Mouse (Mus musculus) hindbrain, embryonic 16.5 days (tissue): Measurements from ENCODE around the gene Psmc3ip. TPM values are rescaled to one million over a fixed set of nuclear protein-coding genes. Genes with fewer than 3 reads are reported as not detected.

Experiments used
- ATAC-seq: fragments of 200-750 bp; cut with Nextera tagmentation; 2 replicates; pipeline ENCODE4 v1.8.0; 2017; ENCODE audit warnings: moderate TSS enrichment, moderate library complexity
- H3K27ac ChIP-seq: fragments of 300-500 bp; sonication (generic); 2 replicates; pipeline ENCODE4 v1.5.1; 2014; ENCODE audit warnings: low read depth, mild to moderate bottlenecking, control low read depth, low read length, moderate library complexity
- H3K27me3 ChIP-seq: fragments of 300-500 bp; sonication (generic); replicated peaks from 2 replicates; pipeline ENCODE4 v1.6.1; 2014; ENCODE audit warnings: low read length; ENCODE audit not compliant: control insufficient read depth, insufficient read depth
- H3K36me3 ChIP-seq: fragments of 300-500 bp; sonication (generic); 2 replicates; pipeline ENCODE4 v1.6.1; 2014; ENCODE audit warnings: mild to moderate bottlenecking, low read length, moderate library complexity, mixed read lengths; ENCODE audit not compliant: control insufficient read depth, insufficient read depth
- H3K4me1 ChIP-seq: fragments of 300-500 bp; sonication (generic); 2 replicates; pipeline ENCODE4 v1.6.1; 2014; ENCODE audit warnings: low read depth, low read length; ENCODE audit not compliant: control insufficient read depth, insufficient read depth
- H3K4me2 ChIP-seq: fragments of 300-500 bp; sonication (generic); 2 replicates; pipeline ENCODE4 v1.6.1; 2014; ENCODE audit warnings: mild to moderate bottlenecking, low read length, control low read depth, moderate library complexity
- H3K4me3 ChIP-seq: fragments of 300-500 bp; sonication (generic); 2 replicates; pipeline ENCODE4 v1.5.1; 2014; ENCODE audit warnings: mild to moderate bottlenecking, low read length, control low read depth, moderate library complexity
- H3K9ac ChIP-seq: fragments of 300-500 bp; sonication (generic); 2 replicates; pipeline ENCODE4 v1.6.1; 2014; ENCODE audit warnings: low read depth, mild to moderate bottlenecking, control low read depth, low read length, moderate library complexity
- H3K9me3 ChIP-seq: fragments of 300-500 bp; sonication (generic); 2 replicates; pipeline ENCODE4 v1.6.1; 2014; ENCODE audit warnings: mild to moderate bottlenecking, low read length, moderate library complexity; ENCODE audit not compliant: control insufficient read depth
- WGBS: fragments of 180-500 bp; shearing (Covaris S2); extraction: QIAGEN DNeasy Blood & Tissue Kit; methylation state at CpG from one replicate; pipeline ENCODE4 v1.1.7; 2014; 5-methylcytosine and 5-hydroxymethylcytosine counted together
- polyA plus RNA-seq: library from polyadenylated mRNA; unstranded; fragments of >200 nt; fragmentation: Nextera tagmentation; extraction: Ambion mirVana; gene quantifications from 2 replicates; pipeline ENCODE4 v1.2.1, GENCODE M21; 2015

Gene Psmc3ip
- polyA plus RNA-seq, 1 experiment from 2014 or later, result 17.9 TPM

DNA sequence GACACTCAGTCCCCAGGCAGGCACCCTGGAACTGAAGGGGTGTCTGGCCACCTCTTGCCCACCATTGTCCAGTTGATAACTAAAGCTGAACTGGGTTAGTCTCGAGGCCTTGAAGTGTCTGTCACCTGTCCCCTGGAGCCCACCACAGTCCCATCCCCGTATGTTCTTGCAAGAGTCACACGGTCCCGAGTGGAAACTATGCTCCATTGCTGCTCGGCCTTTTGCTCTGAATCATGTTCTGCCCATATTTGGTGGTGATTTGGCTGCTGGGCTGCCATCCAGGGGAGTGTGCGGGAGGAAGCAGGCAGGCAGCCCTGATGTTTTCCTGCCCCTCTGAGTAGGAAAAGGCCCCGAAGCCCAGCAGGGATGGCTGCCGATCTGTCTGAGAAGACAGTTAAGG is 35.1 kb downstream of the Psmc3ip start:
- WGBS, result 67% methylated on average over 8 of the region's 8 CpGs
- no peak overlapping the region for H3K4me3 ChIP-seq
- H3K27me3 ChIP-seq, result no peaks in the 10 kb centered on the region
- peak overlapping the region; percentile 59 for H3K27ac ChIP-seq
- H3K4me2 ChIP-seq, result no peak overlapping the region
- H3K9me3 ChIP-seq, result no peaks in the 10 kb centered on the region
- peaks cover 42% of the 10 kb centered on the region for H3K36me3 ChIP-seq
- no peaks in the 10 kb centered on the region; the same call in 1 of the 2 replicates for H3K4me1 ChIP-seq
- no peak for ATAC-seq
- 0 out of 2 replicates have a peak overlapping the region, but pooled peaks have one; percentile 23 for H3K9ac ChIP-seq

DNA sequence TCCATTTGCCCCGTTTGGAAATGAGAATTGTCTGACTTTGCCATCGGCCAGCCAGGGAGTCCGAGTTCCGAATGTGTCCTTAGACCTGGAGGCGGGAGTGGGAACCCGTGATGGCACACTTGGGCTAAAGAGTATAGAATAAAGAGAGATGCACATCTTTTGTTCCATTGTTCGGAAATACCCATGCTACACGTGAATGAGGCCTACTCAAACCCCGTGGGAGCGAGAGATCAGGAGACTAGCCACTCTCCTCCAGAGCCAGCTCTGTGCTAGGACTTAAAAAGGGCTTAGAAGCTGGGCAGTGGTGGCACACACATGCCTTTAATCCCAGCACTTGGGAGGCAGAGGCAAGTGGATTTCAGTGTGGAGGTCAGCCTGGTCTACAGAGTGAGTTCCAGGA is 35.8 kb downstream of the Psmc3ip start:
- no peak for ATAC-seq
- no peaks in the 10 kb centered on the region; the same call in 1 of the 2 replicates for H3K4me1 ChIP-seq
- H3K27ac ChIP-seq, result peak overlapping the region; percentile 59; the same call in 1 of the 2 replicates
- H3K4me3 ChIP-seq, result no peak overlapping the region
- H3K9me3 ChIP-seq, result no peaks in the 10 kb centered on the region
- H3K36me3 ChIP-seq, result peaks cover 46% of the 10 kb centered on the region
- no peak overlapping the region for H3K4me2 ChIP-seq
- peak overlapping the region; percentile 28; the same call in 1 of the 2 replicates for H3K9ac ChIP-seq
- no peaks in the 10 kb centered on the region for H3K27me3 ChIP-seq
- WGBS, result 74% methylated on average over 10 of the region's 10 CpGs

- 80% methylated on average over 5 of the region's 5 CpGs for whole genome bisulfite sequencing
- Histone ChIP-seq H3K4me2 (no peak overlapping the region), H3K9ac (no peak overlapping the region), H3K27ac (no peak overlapping the region), H3K4me3 (no peak overlapping the region), H3K4me1 (no peaks in the 10 kb centered on the region; the same call in 1 of the 2 replicates), H3K36me3 (peaks cover 46% of the 10 kb centered on the region), H3K9me3 (no peaks in the 10 kb centered on the region), H3K27me3 (no peaks in the 10 kb centered on the region)
- ATAC-seq, result no peak
Measured at GRCm38 (mm10) chr11:101058726-101059125, 36.5 kb downstream of the Psmc3ip start.

DNA sequence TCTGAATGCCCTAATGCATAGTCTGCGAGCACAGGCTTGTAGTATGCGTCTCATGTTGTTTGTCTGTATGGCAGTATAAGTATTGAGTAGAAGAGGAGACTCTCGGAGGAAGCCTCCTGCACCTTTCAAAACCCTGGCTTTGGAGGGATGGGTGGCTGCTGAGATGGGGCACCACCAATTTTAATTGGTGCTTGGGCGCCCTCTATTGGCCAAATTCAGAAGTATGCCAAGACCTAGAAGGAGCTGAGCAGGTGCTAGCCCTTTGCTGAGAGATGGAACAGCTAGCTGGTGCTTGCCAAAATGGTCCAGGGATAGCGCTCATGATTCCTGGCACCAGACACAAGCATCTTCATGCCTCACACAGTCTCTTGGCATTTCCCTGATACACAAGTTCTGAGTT is 37.4 kb downstream of the Psmc3ip start:
- Histone ChIP-seq H3K4me3 (no peak overlapping the region), H3K27ac (no peak overlapping the region), H3K9me3 (no peaks in the 10 kb centered on the region), H3K4me1 (no peaks in the 10 kb centered on the region; the same call in 1 of the 2 replicates), H3K4me2 (no peak overlapping the region), H3K9ac (no peak overlapping the region), H3K27me3 (no peaks in the 10 kb centered on the region), H3K36me3 (peaks cover 45% of the 10 kb centered on the region)
- no peak for ATAC-seq
- 28% methylated on average over 5 of the region's 5 CpGs for WGBS

DNA sequence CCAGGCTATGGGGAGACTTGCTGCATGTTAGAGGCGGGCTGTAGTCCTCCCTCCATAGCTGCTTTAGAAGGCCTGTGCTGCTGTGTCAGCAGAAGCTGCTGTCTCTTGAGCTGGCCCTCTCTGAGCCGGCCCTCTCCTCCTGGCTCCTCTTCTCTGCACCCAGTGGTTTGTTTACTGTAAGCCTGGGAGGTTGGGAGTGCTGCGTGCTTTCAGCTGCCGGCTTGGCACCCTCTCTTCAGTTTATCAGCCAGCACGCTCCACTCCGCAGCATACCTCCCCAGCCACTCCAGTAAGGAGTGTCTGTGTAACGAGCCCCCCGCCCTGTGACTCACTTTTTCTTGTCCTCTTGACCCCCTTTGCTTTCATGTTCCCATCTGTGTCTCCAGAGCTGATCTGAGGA is 38.4 kb downstream of the Psmc3ip start:
- WGBS, result 57% methylated on average over 8 of the region's 8 CpGs

DNA sequence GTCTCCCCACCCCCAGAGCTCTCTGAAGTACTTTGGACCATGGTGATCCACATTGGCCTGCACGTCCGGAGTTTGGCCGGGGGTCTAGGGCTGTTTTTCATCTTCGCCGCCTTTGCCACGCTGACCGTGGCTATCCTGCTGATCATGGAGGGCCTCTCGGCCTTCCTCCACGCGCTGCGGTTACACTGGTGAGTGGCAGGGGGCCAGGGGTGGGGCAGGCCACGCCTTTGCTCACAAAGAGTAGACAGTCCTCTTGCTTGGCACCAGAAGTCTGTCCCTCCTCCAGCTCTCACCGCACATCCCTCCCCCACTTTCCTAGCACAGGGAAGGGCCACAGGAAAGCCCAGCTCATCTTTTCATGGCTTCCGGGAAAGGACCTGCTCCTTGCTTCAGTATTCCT is 39.8 kb downstream of the Psmc3ip start:
- H3K4me3 ChIP-seq, result no peak overlapping the region
- H3K4me2 ChIP-seq, result no peak overlapping the region
- 85% methylated on average over 14 of the region's 14 CpGs for WGBS
- no peaks in the 10 kb centered on the region for H3K27me3 ChIP-seq
- H3K9me3 ChIP-seq, result no peaks in the 10 kb centered on the region
- peaks cover 46% of the 10 kb centered on the region for H3K36me3 ChIP-seq
- ATAC-seq, result no peak
- H3K4me1 ChIP-seq, result no peaks in the 10 kb centered on the region
- H3K9ac ChIP-seq, result no peak overlapping the region
- no peak overlapping the region; the same call in 1 of the 2 replicates for H3K27ac ChIP-seq

More for the DNA sequence above, 38.4 kb downstream of the Psmc3ip start:
- Histone ChIP-seq H3K4me2 (no peak overlapping the region), H3K9me3 (no peaks in the 10 kb centered on the region), H3K27ac (no peak overlapping the region), H3K4me3 (no peak overlapping the region), H3K27me3 (no peaks in the 10 kb centered on the region), H3K9ac (no peak overlapping the region), H3K4me1 (no peaks in the 10 kb centered on the region; the same call in 1 of the 2 replicates), H3K36me3 (peaks cover 46% of the 10 kb centered on the region)
- no peak for ATAC-seq

GRCm38 (mm10) chr11:101053974-101054373 is 41.3 kb downstream of the Psmc3ip start:
- 100% methylated on average over 1 of the region's 1 CpGs for WGBS
- Histone ChIP-seq H3K9me3 (no peaks in the 10 kb centered on the region), H3K4me2 (no peak overlapping the region), H3K27me3 (no peaks in the 10 kb centered on the region), H3K27ac (no peak overlapping the region), H3K36me3 (peaks cover 49% of the 10 kb centered on the region), H3K9ac (no peak overlapping the region), H3K4me3 (no peak overlapping the region), H3K4me1 (no peaks in the 10 kb centered on the region)
- ATAC-seq, result no peak

GRCm38 (mm10) chr11:101052751-101053473 is 42.3 kb downstream of the Psmc3ip start:
- Histone ChIP-seq H3K36me3 (peaks cover 49% of the 10 kb centered on the region), H3K27me3 (no peaks in the 10 kb centered on the region), H3K27ac (no peak overlapping the region), H3K4me1 (no peaks in the 10 kb centered on the region), H3K9me3 (no peaks in the 10 kb centered on the region), H3K4me3 (no peak overlapping the region), H3K9ac (no peak overlapping the region), H3K4me2 (no peak overlapping the region)
- ATAC-seq, result no peak
- 93% methylated on average over 10 of the region's 10 CpGs for whole genome bisulfite sequencing

DNA sequence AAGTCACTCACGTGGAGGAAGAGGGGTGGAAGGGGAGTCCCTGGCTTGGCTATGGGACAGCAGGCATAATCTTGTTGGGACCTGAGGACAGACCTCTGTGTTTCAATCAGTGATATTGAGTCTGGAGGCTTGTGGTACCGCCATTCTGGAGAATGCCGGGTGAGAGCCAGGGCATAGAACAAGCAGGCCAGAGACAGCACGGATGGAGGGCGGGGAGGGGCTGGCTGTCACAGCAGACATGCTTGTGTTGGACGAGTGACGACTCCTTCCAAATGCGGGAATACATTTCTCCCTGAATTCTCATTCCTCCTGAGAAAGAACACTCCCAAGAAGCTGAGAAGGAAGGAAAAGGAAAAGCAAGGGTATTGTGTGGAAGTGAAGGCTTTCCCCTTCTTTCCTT is 43.6 kb downstream of the Psmc3ip start:
- no peak overlapping the region for H3K9ac ChIP-seq
- H3K36me3 ChIP-seq, result peaks cover 44% of the 10 kb centered on the region
- H3K4me2 ChIP-seq, result no peak overlapping the region
- no peak overlapping the region for H3K27ac ChIP-seq
- no peak for ATAC-seq
- H3K27me3 ChIP-seq, result no peaks in the 10 kb centered on the region
- 83% methylated on average over 8 of the region's 8 CpGs for WGBS
- no peaks in the 10 kb centered on the region for H3K9me3 ChIP-seq
- H3K4me1 ChIP-seq, result no peaks in the 10 kb centered on the region
- no peak overlapping the region for H3K4me3 ChIP-seq
